Mouse (Mus musculus) bone marrow macrophage, adult 2 months (primary cell): ENCODE results near the gene Bcl7c.

ENCODE experiments used
- CTCF ChIP-seq: IDR thresholded peaks from 2 replicates; pipeline ENCODE4 v1.5.1; 2012; ENCODE audit warnings: low read depth, mild to moderate bottlenecking, low read length, moderate library complexity
- POLR2A ChIP-seq: IDR thresholded peaks from 2 replicates; pipeline ENCODE4 v1.6.1; 2012; ENCODE audit warnings: mild to moderate bottlenecking, low read depth, low read length, borderline replicate concordance

DNA sequence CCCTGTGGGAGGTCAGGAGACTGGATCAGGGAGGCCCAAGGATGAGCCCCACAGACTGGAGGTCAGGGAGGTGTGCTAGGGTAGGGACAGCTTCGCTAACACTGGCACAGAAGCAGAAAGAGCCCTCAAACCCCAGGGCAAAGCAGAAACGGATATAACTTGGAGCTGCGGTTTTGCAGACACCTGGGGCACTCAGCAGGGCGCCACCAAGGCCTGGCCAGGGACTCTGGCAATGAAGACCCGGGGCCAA lies 851 bp downstream of the Bcl7c start:
- TF ChIP-seq CTCF (no peak), POLR2A (no peak)
